Mouse (Mus musculus) forebrain, postnatal 0 days (tissue): Measurements from ENCODE around the gene Aup1. TPM values are rescaled to one million over a fixed set of nuclear protein-coding genes. Genes with fewer than 3 reads are reported as not detected.

ENCODE experiments used
- ATAC-seq: fragments of 200-750 bp; cut with Nextera tagmentation; 2 replicates; pipeline ENCODE4 v1.8.0; 2017; ENCODE audit warnings: mild to moderate bottlenecking, moderate library complexity
- DNase-seq: peaks from one replicate; pipeline ENCODE4 v3.0.0-alpha.2; 2015
- H3K27ac ChIP-seq: fragments of 300-500 bp; sonication (generic); 2 replicates; pipeline ENCODE4 v1.5.1; 2014; ENCODE audit warnings: low read depth, mild to moderate bottlenecking, antibody characterized with exemption, low read length, moderate library complexity, mixed read lengths
- H3K27me3 ChIP-seq: fragments of 300-500 bp; sonication (generic); 2 replicates; pipeline ENCODE4 v1.6.1; 2014; ENCODE audit warnings: mild to moderate bottlenecking, low read length, mixed read lengths; ENCODE audit not compliant: insufficient read depth
- H3K36me3 ChIP-seq: fragments of 300-500 bp; sonication (generic); 2 replicates; pipeline ENCODE4 v1.6.1; 2014; ENCODE audit warnings: mild to moderate bottlenecking, moderate library complexity; ENCODE audit not compliant: insufficient read depth
- H3K4me1 ChIP-seq: fragments of 300-500 bp; sonication (generic); 2 replicates; pipeline ENCODE4 v1.6.1; 2014; ENCODE audit warnings: antibody characterized with exemption; ENCODE audit not compliant: insufficient read depth
- H3K4me2 ChIP-seq: fragments of 300-500 bp; sonication (generic); 2 replicates; pipeline ENCODE4 v1.6.1; 2014; ENCODE audit warnings: low read depth, mild to moderate bottlenecking, moderate library complexity
- H3K4me3 ChIP-seq: fragments of 300-500 bp; sonication (generic); 2 replicates; pipeline ENCODE4 v1.5.1; 2014; ENCODE audit warnings: low read depth, low read length, mixed read lengths
- H3K9ac ChIP-seq: fragments of 300-500 bp; sonication (generic); 2 replicates; pipeline ENCODE4 v1.6.1; 2014; ENCODE audit warnings: mild to moderate bottlenecking
- H3K9me3 ChIP-seq: fragments of 300-500 bp; sonication (generic); 2 replicates; pipeline ENCODE4 v1.6.1; 2016; ENCODE audit warnings: low read length
- CTCF ChIP-seq: sonication (generic); IDR thresholded peaks from 2 replicates; pipeline ENCODE4 v1.5.1; 2016; ENCODE audit warnings: antibody characterized with exemption, control low read depth, low read depth
- WGBS: fragments of 180-500 bp; shearing (Covaris S2); extraction: QIAGEN DNeasy Blood & Tissue Kit; methylation state at CpG from one replicate; pipeline ENCODE4 v1.1.7; 2014; 5-methylcytosine and 5-hydroxymethylcytosine counted together
- polyA plus RNA-seq: library from polyadenylated mRNA; unstranded; fragments of >200 nt; fragmentation: Nextera tagmentation; extraction: Ambion mirVana; gene quantifications from 2 replicates; pipeline ENCODE4 v1.2.1, GENCODE M21; 2015
- total RNA-seq: library from RNA; depleted of rRNA; stranded (reverse); fragments of >200 nt; gene quantifications from 2 replicates; pipeline ENCODE4 v1.2.3, GENCODE M21; 2014

Gene Aup1
- total and polyA plus RNA-seq, 2 experiments from 2014 or later = 129 to 146 TPM

- 24% methylated on average over 10 of the region's 10 CpGs for WGBS
- TF ChIP-seq CTCF = no peak
- DNase-seq (no peak), ATAC-seq (no peak)
- no peak overlapping the region for H3K4me2 ChIP-seq
- no peaks in the 10 kb centered on the region for H3K36me3 ChIP-seq
- H3K4me1 ChIP-seq = peaks cover 15% of the 10 kb centered on the region
- no peaks in the 10 kb centered on the region for H3K9me3 ChIP-seq
- H3K27me3 ChIP-seq = peaks cover 24% of the 10 kb centered on the region
- H3K9ac ChIP-seq = no peak overlapping the region
- H3K4me3 ChIP-seq = no peak overlapping the region
- no peak overlapping the region for H3K27ac ChIP-seq
Measured at GRCm38 (mm10) chr6:83029777-83030176, 24.5 kb upstream of the Aup1 start.

GRCm38 (mm10) chr6:83031111-83031510, 23.2 kb upstream of the Aup1 start:
- 52% methylated on average over 7 of the region's 7 CpGs for WGBS
- DNase-seq = no peak
- H3K9ac ChIP-seq = no peak overlapping the region
- TF ChIP-seq CTCF = no peak
- H3K4me2 ChIP-seq = no peak overlapping the region
- H3K9me3 ChIP-seq = no peaks in the 10 kb centered on the region
- H3K36me3 ChIP-seq = no peaks in the 10 kb centered on the region
- no peak for ATAC-seq
- H3K27me3 ChIP-seq = peaks cover 24% of the 10 kb centered on the region
- H3K27ac ChIP-seq = no peak overlapping the region
- peaks cover 15% of the 10 kb centered on the region for H3K4me1 ChIP-seq
- H3K4me3 ChIP-seq = no peak overlapping the region

- ATAC-seq (no peak), DNase-seq (no peak)
- Histone ChIP-seq H3K9ac (no peak overlapping the region), H3K4me2 (peak overlapping the region; percentile 85), H3K27me3 (peaks cover 24% of the 10 kb centered on the region), H3K9me3 (no peaks in the 10 kb centered on the region), H3K36me3 (no peaks in the 10 kb centered on the region), H3K4me3 (peak overlapping the region; percentile 43), H3K4me1 (peaks cover 15% of the 10 kb centered on the region), H3K27ac (no peak overlapping the region)
- 27% methylated on average over 18 of the region's 18 CpGs for WGBS
- TF ChIP-seq CTCF = no peak
Measured at GRCm38 (mm10) chr6:83031921-83032590, 22.3 kb upstream of the Aup1 start.

- ATAC-seq (peak; percentile 34), DNase-seq (peak; percentile 22)
- Histone ChIP-seq H3K4me3 (peak overlapping the region; percentile 43), H3K27ac (no peak overlapping the region), H3K4me2 (peak overlapping the region; percentile 85), H3K4me1 (peaks cover 15% of the 10 kb centered on the region), H3K36me3 (no peaks in the 10 kb centered on the region), H3K27me3 (peaks cover 24% of the 10 kb centered on the region), H3K9ac (peak overlapping the region; percentile 37), H3K9me3 (no peaks in the 10 kb centered on the region)
- TF ChIP-seq CTCF = peak; percentile 5; the same call in 1 of the 2 replicates
- WGBS = 1% methylated on average over 31 of the region's 31 CpGs
Measured at GRCm38 (mm10) chr6:83032769-83033191, 21.5 kb upstream of the Aup1 start.

GRCm38 (mm10) chr6:83033249-83034185, 20.8 kb upstream of the Aup1 start, which contains the start of the genes Dok1 and Loxl3:
Gene Dok1 (minus strand): TSS chr6:83033471.
Gene Loxl3 (plus strand): TSS chr6:83034173.
- TF ChIP-seq CTCF = no peak
- H3K4me2 ChIP-seq = peak within 1 kb of the TSS; percentile 85
- H3K9ac ChIP-seq = peak within 1 kb of the TSS; percentile 37
- no peaks in the 10 kb centered on the region for H3K36me3 ChIP-seq
- H3K27me3 ChIP-seq = peaks cover 24% of the 10 kb centered on the region
- H3K4me1 ChIP-seq = peaks cover 19% of the 10 kb centered on the region
- H3K9me3 ChIP-seq = no peaks in the 10 kb centered on the region
- ATAC-seq (peak; percentile 74), DNase-seq (peak; percentile 43)
- WGBS = under 1% methylated on average over 51 of the region's 51 CpGs
- peak within 1 kb of the TSS; percentile 36; the same call in 1 of the 2 replicates for H3K27ac ChIP-seq
- H3K4me3 ChIP-seq = peak within 1 kb of the TSS; percentile 43

GRCm38 (mm10) chr6:83034463-83035055, 19.8 kb upstream of the Aup1 start:
- no peak for TF ChIP-seq CTCF
- peaks cover 24% of the 10 kb centered on the region for H3K27me3 ChIP-seq
- 25% methylated on average over 5 of the region's 5 CpGs for WGBS
- H3K4me1 ChIP-seq = peaks cover 21% of the 10 kb centered on the region
- no peak for DNase-seq
- H3K36me3 ChIP-seq = no peaks in the 10 kb centered on the region
- H3K9me3 ChIP-seq = no peaks in the 10 kb centered on the region
- peak overlapping the region; percentile 35; the same call in 1 of the 2 replicates for H3K27ac ChIP-seq
- no peak overlapping the region for H3K9ac ChIP-seq
- 0 out of 2 replicates have a peak, but pooled peaks have one; percentile 23 for ATAC-seq
- peak overlapping the region; percentile 85 for H3K4me2 ChIP-seq
- no peak overlapping the region; the same call in 1 of the 2 replicates for H3K4me3 ChIP-seq
